ENCODE assay signal across 26 mouse cellular contexts in genomic region chr2:103747891-103748290, GRCm38 (mm10). TPM values are rescaled to one million over a fixed set of nuclear protein-coding genes. Genes with fewer than 3 reads are reported as not detected.
A peak's percentile ranks its signal among the peaks of the same experiment; 100 is the strongest.
DNase-seq lines count a peak whose midpoint lies in the region; ATAC-seq and TF ChIP-seq lines count a peak whose summit lies in the region.
"Had no signal": no experiment of that assay in that cellular context is flagged by ENCODE, and none has a peak within 500 bp of the region (broad histone marks: within the 10 kb centered on the region; RNA-seq: fewer than 3 reads in every experiment).

No protein-coding gene starts in this region.

- DNase-seq in forebrain, embryonic 11.5 days (ENCODE audit: low spot score): peak; percentile 50
- DNase-seq in forebrain, postnatal 0 days: no peak
- peak; percentile 51 for DNase-seq in heart, embryonic 10.5 days (ENCODE audit: low spot score)
- DNase-seq in heart, adult 18-20 months: no peak
- DNase-seq in ZHBTc4 (ENCODE audit: low read depth, low spot score): peak; percentile 35
- DNase-seq: adrenal gland, adult 2 months; adrenal gland, postnatal 10 days; adrenal gland, postnatal 25 days; B cell, adult 2 months; cerebellum, adult 11 months; cerebellum, adult 18-20 months; cerebellum, adult 8-10 months; cerebellum, adult 9-11 months; cerebellum, postnatal 14 days; cerebellum, postnatal 36 days; embryo, embryonic 11 days had no signal

- H3K36me3 ChIP-seq in forebrain, embryonic 11.5 days (ENCODE audit: control insufficient read depth, insufficient read depth, low read length): peaks cover 8% of the 10 kb centered on the region; the same call in 1 of the 2 replicates
- H3K36me3 ChIP-seq in forebrain, postnatal 0 days (ENCODE audit: insufficient read depth): peaks cover 63% of the 10 kb centered on the region
- peaks cover 77% of the 10 kb centered on the region for H3K36me3 ChIP-seq in heart, embryonic 10.5 days

- no peak overlapping the region for H3K4me3 ChIP-seq in forebrain, embryonic 11.5 days (ENCODE audit: low read depth, low read length)
- no peak overlapping the region for H3K4me3 ChIP-seq in forebrain, postnatal 0 days (ENCODE audit: low read depth, low read length)
- H3K4me3 ChIP-seq in heart, embryonic 10.5 days: no peak overlapping the region
- H3K4me3 ChIP-seq: embryonic facial prominence, embryonic 13.5 days; embryonic facial prominence, embryonic 15.5 days; erythroblast, embryonic 14.5 days; forebrain, embryonic 10.5 days; forebrain, embryonic 13.5 days; forebrain, embryonic 15.5 days had no signal

- no peak for ATAC-seq in forebrain, embryonic 11.5 days (replicated peaks; ENCODE audit: low FRiP score)
- no peak for ATAC-seq in forebrain, postnatal 0 days
- ATAC-seq: CD4-positive, CD25-positive, alpha-beta regulatory T cell, adult 4 months; forebrain, embryonic 13.5 days; forebrain, embryonic 15.5 days; Patski had no signal

- WGBS in forebrain, embryonic 11.5 days: 93% methylated on average over 9 of the region's 9 CpGs
- WGBS in forebrain, postnatal 0 days: 95% methylated on average over 9 of the region's 9 CpGs
- 89% methylated on average over 9 of the region's 9 CpGs for WGBS in heart, embryonic 10.5 days

- no peak overlapping the region for H3K27ac ChIP-seq in forebrain, embryonic 11.5 days (ENCODE audit: low read depth, low read length)
- H3K27ac ChIP-seq in forebrain, postnatal 0 days (ENCODE audit: low read depth, low read length): no peak overlapping the region
- H3K27ac ChIP-seq in heart, embryonic 10.5 days: no peak overlapping the region
- H3K27ac ChIP-seq: embryonic facial prominence, embryonic 13.5 days; embryonic facial prominence, embryonic 15.5 days; forebrain, embryonic 10.5 days; forebrain, embryonic 13.5 days; forebrain, embryonic 15.5 days had no signal

- no peak overlapping the region for H3K4me2 ChIP-seq in forebrain, embryonic 11.5 days (ENCODE audit: low read depth, low read length, severe bottlenecking)
- H3K4me2 ChIP-seq in forebrain, postnatal 0 days (ENCODE audit: low read depth): no peak overlapping the region
- H3K4me2 ChIP-seq: embryonic facial prominence, embryonic 13.5 days; embryonic facial prominence, embryonic 15.5 days; forebrain, embryonic 13.5 days; forebrain, embryonic 15.5 days had no signal

- H3K4me1 ChIP-seq in forebrain, embryonic 11.5 days (replicated peaks; ENCODE audit: control insufficient read depth, insufficient read depth, low read length): no peaks in the 10 kb centered on the region
- no peaks in the 10 kb centered on the region for H3K4me1 ChIP-seq in forebrain, postnatal 0 days (ENCODE audit: insufficient read depth)
- no peaks in the 10 kb centered on the region for H3K4me1 ChIP-seq in heart, embryonic 10.5 days
- H3K4me1 ChIP-seq: embryonic facial prominence, embryonic 13.5 days; embryonic facial prominence, embryonic 15.5 days; forebrain, embryonic 10.5 days; forebrain, embryonic 13.5 days; forebrain, embryonic 15.5 days had no signal

- H3K9ac ChIP-seq in forebrain, embryonic 11.5 days (ENCODE audit: low read length): no peak overlapping the region
- no peak overlapping the region for H3K9ac ChIP-seq in forebrain, postnatal 0 days
- H3K9ac ChIP-seq: embryonic facial prominence, embryonic 13.5 days; embryonic facial prominence, embryonic 15.5 days; forebrain, embryonic 13.5 days; forebrain, embryonic 15.5 days had no signal

- TF ChIP-seq CTCF in forebrain, postnatal 0 days (IDR thresholded peaks at IDR 0.05; ENCODE audit: low read depth): no peak

- no peaks in the 10 kb centered on the region for H3K9me3 ChIP-seq in forebrain, embryonic 11.5 days (ENCODE audit: control insufficient read depth, low read length)
- no peaks in the 10 kb centered on the region for H3K9me3 ChIP-seq in forebrain, postnatal 0 days (ENCODE audit: low read length)
- H3K9me3 ChIP-seq in heart, embryonic 10.5 days: no peaks in the 10 kb centered on the region
- H3K9me3 ChIP-seq: embryonic facial prominence, embryonic 13.5 days; embryonic facial prominence, embryonic 15.5 days; forebrain, embryonic 10.5 days; forebrain, embryonic 13.5 days; forebrain, embryonic 15.5 days; G1E had no signal

- no peaks in the 10 kb centered on the region for H3K27me3 ChIP-seq in forebrain, embryonic 11.5 days (ENCODE audit: control insufficient read depth, insufficient read depth, low read length)
- no peaks in the 10 kb centered on the region for H3K27me3 ChIP-seq in forebrain, postnatal 0 days (ENCODE audit: insufficient read depth, low read length)
- no peaks in the 10 kb centered on the region for H3K27me3 ChIP-seq in heart, embryonic 10.5 days (ENCODE audit: insufficient read depth, poor library complexity, severe bottlenecking)
- H3K27me3 ChIP-seq: CH12.LX; embryonic facial prominence, embryonic 13.5 days; embryonic facial prominence, embryonic 15.5 days; forebrain, embryonic 13.5 days; forebrain, embryonic 15.5 days; Patski had no signal

RNA-seq across cellular contexts. Expression of gene Nat10, which starts 13.2 kb away (rescaled TPM):
- 31.3 and 38.5 TPM in 2 replicates for polyA plus RNA-seq in forebrain, embryonic 11.5 days (2014; fragmentation: Nextera tagmentation; extraction: Ambion mirVana)
- total RNA-seq in forebrain, postnatal 0 days (2014; rRNA removed): 43.5 and 49.2 TPM in 2 replicates
- 11.7 and 13.9 TPM in 2 replicates for polyA plus RNA-seq in forebrain, postnatal 0 days (2015; fragmentation: Nextera tagmentation; extraction: Ambion mirVana)
- polyA plus RNA-seq in heart, embryonic 10.5 days (2016; fragmentation: Nextera tagmentation; extraction: Ambion mirVana): 26.6 and 32.2 TPM in 2 replicates
- 10 to 100 TPM; 15.5 to 17.7 TPM for total RNA-seq in heart, adult 18-20 months (2021)

RNA-seq across cellular contexts. Expression of gene Caprin1, which starts 49.6 kb away (rescaled TPM):
- polyA plus RNA-seq in forebrain, embryonic 11.5 days (2014; fragmentation: Nextera tagmentation; extraction: Ambion mirVana): 638 and 649 TPM in 2 replicates
- 342 and 369 TPM in 2 replicates for total RNA-seq in forebrain, postnatal 0 days (2014; rRNA removed)
- polyA plus RNA-seq in forebrain, postnatal 0 days (2015; fragmentation: Nextera tagmentation; extraction: Ambion mirVana): 233 and 253 TPM in 2 replicates
- polyA plus RNA-seq in heart, embryonic 10.5 days (2016; fragmentation: Nextera tagmentation; extraction: Ambion mirVana): 325 and 347 TPM in 2 replicates
- 100 to 1,000 TPM; 201 to 202 TPM for total RNA-seq in heart, adult 18-20 months (2021)

Comparison
In these comparisons a context has a peak if more than half of its experiments do, and no peak if none do; other contexts are left out.
1. DNase-seq: peak in forebrain, embryonic 11.5 days (single experiment), heart, embryonic 10.5 days (single experiment) and ZHBTc4 (single experiment); none in forebrain, postnatal 0 days (single experiment) and heart, adult 18-20 months (0 of 2).